Mouse (Mus musculus): ENCODE results near the gene Tmem163. TPM values are rescaled to one million over a fixed set of nuclear protein-coding genes. Genes with fewer than 3 reads are reported as not detected.

The Tmem163 gene
- polyA plus RNA-seq (2015; fragmentation: Nextera tagmentation; extraction: Ambion mirVana): 0.30 and 0.64 TPM in 2 replicates

DNA sequence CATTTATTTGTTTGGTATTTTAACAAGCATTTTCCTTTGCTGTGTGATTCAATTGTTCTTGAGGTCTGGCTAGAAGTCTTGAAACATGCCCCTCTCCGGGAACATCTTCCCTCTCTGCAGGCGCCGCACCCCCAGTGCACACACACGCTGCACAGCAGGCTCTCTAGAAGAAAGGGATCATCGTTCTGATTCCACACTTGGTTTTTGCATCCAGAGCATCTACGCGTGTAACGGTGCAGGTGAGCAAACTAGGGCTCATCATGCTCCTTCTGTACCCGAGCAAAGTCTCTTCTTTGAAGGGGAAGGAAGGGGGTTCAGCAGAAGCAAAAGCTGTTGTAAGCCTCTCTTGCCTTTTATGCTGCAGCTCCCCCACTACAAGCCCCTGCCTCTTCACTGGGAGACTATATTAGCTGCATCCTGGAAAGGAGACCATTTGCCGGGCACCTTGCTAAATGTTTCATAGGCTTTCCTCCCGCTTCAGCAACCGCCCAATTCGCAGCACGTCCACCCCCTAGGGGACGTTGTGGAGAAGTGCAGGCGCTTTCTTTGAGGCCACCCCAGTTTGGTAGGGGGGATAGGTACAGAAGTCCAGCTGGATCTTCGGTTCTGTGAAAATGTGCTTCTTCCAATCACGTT, at the start of gene Tmem163:
Tmem163 (minus strand) TSS at position 51 of the 636 bp plus-strand sequence.

DNA sequence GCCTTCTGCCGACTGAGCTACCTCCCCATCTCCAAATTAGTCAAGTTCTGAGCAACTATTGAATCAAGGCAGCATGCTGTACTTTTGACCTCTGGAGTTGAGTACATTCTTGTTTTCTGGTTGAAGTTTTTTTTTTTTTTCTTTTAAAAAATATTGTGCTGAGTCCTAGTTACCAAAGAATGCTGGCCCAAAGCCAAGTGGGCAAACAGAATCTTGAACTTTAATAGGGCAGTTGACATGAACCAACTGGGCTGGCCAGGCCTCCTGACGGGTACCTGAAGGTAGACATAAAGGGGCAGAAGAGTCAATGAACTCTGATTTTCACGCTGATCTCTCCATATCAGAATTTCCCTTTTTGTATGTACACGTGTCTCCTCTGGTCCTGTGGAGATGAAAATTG, 49.7 kb upstream of the Tmem163 start, which contains the start of gene Acmsd:
Acmsd (plus strand) TSS at position 318 of the 400 bp plus-strand sequence.

Other genes with a start within 250 kb of the Tmem163 start
- 0.12 TPM in 1 of 2 replicates, not detected in the other for gene Acmsd, start 49.9 kb upstream of the Tmem163 start, polyA plus RNA-seq (2015; fragmentation: Nextera tagmentation; extraction: Ambion mirVana)
- 32.4 and 42.2 TPM in 2 replicates for gene Ccnt2, start 94.6 kb upstream of the Tmem163 start, polyA plus RNA-seq (2015; fragmentation: Nextera tagmentation; extraction: Ambion mirVana)
- not detected in 2 replicates for gene Map3k19, start 175.5 kb upstream of the Tmem163 start, polyA plus RNA-seq (2015; fragmentation: Nextera tagmentation; extraction: Ambion mirVana)
- gene Rab3gap1, start 189.2 kb upstream of the Tmem163 start, polyA plus RNA-seq (2015; fragmentation: Nextera tagmentation; extraction: Ambion mirVana): 15.5 and 19.4 TPM in 2 replicates

Data from skeletal muscle tissue, postnatal 0 days (tissue).